Mouse (Mus musculus) CH12.LX (cell line): ENCODE measurements around the gene St14. TPM values are rescaled to one million over a fixed set of nuclear protein-coding genes. Genes with fewer than 3 reads are reported as not detected.

Experiments
- DNase-seq: peaks from one replicate; pipeline ENCODE4 v3.0.0-alpha.2; 2013; ENCODE audit errors: extremely low read depth
- H3K27ac ChIP-seq: 2 replicates; pipeline ENCODE4 v1.5.1; 2012; ENCODE audit warnings: low read depth, mild to moderate bottlenecking, control low read depth, moderate library complexity; ENCODE audit not compliant: insufficient read depth
- H3K27me3 ChIP-seq: replicated peaks from 2 replicates; pipeline ENCODE3; 2012; ENCODE audit warnings: inconsistent platforms
- H3K36me3 ChIP-seq, 2 experiments: replicated peaks in 1 of 2; 2 replicates each; pipeline versions ENCODE3 to v1.6.1; 2012; ENCODE audit warnings: inconsistent platforms in 1 of 2, low read length in 1 of 2, mild to moderate bottlenecking in 1 of 2, mixed read lengths in 1 of 2, moderate library complexity in 1 of 2; ENCODE audit not compliant: control insufficient read depth in 1 of 2, insufficient read depth in 1 of 2
- H3K4me1 ChIP-seq, 2 experiments: 2 replicates each; pipeline ENCODE4 v1.6.1; 2012; ENCODE audit warnings: inconsistent platforms in 1 of 2, moderate library complexity in 1 of 2; ENCODE audit not compliant: insufficient read depth in 2 of 2, control insufficient read depth in 1 of 2
- H3K4me2 ChIP-seq: 2 replicates; pipeline ENCODE4 v1.6.1; 2012; ENCODE audit warnings: low read depth, mild to moderate bottlenecking, control low read depth; ENCODE audit not compliant: poor library complexity, insufficient read depth, severe bottlenecking
- H3K4me3 ChIP-seq, 3 experiments: fragments of 150-350 bp in 1 of 3; sonication (generic) in 1 of 3; replicated peaks in 1 of 3; 2 replicates each; pipeline versions ENCODE3 to v1.5.1; 2011 to 2012; ENCODE audit warnings: low read depth in 2 of 3, low read length in 2 of 3, mild to moderate bottlenecking in 2 of 3, moderate library complexity in 2 of 3, control low read depth in 1 of 3, improper control_type of control experiment in 1 of 3, inconsistent platforms in 1 of 3, mixed read lengths in 1 of 3; ENCODE audit not compliant: poor library complexity in 1 of 3
- H3K79me2 ChIP-seq: replicated peaks from 2 replicates; pipeline ENCODE4 v1.6.1; 2012; ENCODE audit warnings: mild to moderate bottlenecking, moderate library complexity; ENCODE audit not compliant: control insufficient read depth, poor library complexity, insufficient read depth, severe bottlenecking; ENCODE audit errors: extremely low read depth
- H3K9ac ChIP-seq: 2 replicates; pipeline ENCODE4 v1.6.1; 2012; ENCODE audit warnings: low read depth, mild to moderate bottlenecking, control low read depth, moderate library complexity; ENCODE audit not compliant: insufficient read depth
- H3K9me3 ChIP-seq: replicated peaks from 2 replicates; pipeline ENCODE3; 2012; ENCODE audit warnings: low read length, inconsistent platforms, mixed read lengths
- BHLHE40 ChIP-seq: IDR thresholded peaks from 2 replicates; pipeline ENCODE4 v1.6.1; 2011; ENCODE audit warnings: mild to moderate bottlenecking, low read depth, low read length, improper control_type of control experiment
- CHD2 ChIP-seq: IDR thresholded peaks from 2 replicates; pipeline ENCODE4 v1.6.1; 2011; ENCODE audit warnings: low read length, improper control_type of control experiment
- CTCF ChIP-seq, 2 experiments: IDR thresholded peaks in 1 of 2; conservative IDR thresholded peaks in 1 of 2; 2 replicates each; pipeline ENCODE4 v1.5.1; 2011 to 2012; ENCODE audit warnings: low read depth in 2 of 2, low read length in 2 of 2, improper control_type of control experiment in 1 of 2, inconsistent platforms in 1 of 2, mild to moderate bottlenecking in 1 of 2, moderate library complexity in 1 of 2
- E2F4 ChIP-seq: IDR thresholded peaks from 2 replicates; pipeline ENCODE4 v1.6.1; 2011; ENCODE audit warnings: low read depth, low read length, improper control_type of control experiment; ENCODE audit not compliant: insufficient replicate concordance
- EP300 ChIP-seq: IDR thresholded peaks from 2 replicates; pipeline ENCODE4 v1.6.1; 2011; ENCODE audit warnings: low read length, improper control_type of control experiment
- GABPA ChIP-seq: IDR thresholded peaks from 2 replicates; pipeline ENCODE4 v1.6.1; 2012; ENCODE audit warnings: low read depth, low read length, improper control_type of control experiment, inconsistent platforms; ENCODE audit not compliant: insufficient replicate concordance
- HCFC1 ChIP-seq: IDR thresholded peaks from 2 replicates; pipeline ENCODE4 v1.6.1; 2012; ENCODE audit warnings: low read depth, mild to moderate bottlenecking, inconsistent platforms, low read length, improper control_type of control experiment
- IRF4 ChIP-seq: IDR thresholded peaks from 2 replicates; pipeline ENCODE4 v1.6.1; 2014; ENCODE audit warnings: low read depth, mild to moderate bottlenecking, inconsistent platforms, low read length, improper control_type of control experiment
- JUN ChIP-seq: IDR thresholded peaks from 2 replicates; pipeline ENCODE4 v1.6.1; 2011; ENCODE audit warnings: low read depth, mild to moderate bottlenecking, low read length, improper control_type of control experiment, moderate library complexity; ENCODE audit not compliant: insufficient read depth
- KAT2A ChIP-seq: IDR thresholded peaks from 2 replicates; pipeline ENCODE4 v1.6.1; 2012; ENCODE audit warnings: low read length, improper control_type of control experiment, inconsistent platforms; ENCODE audit not compliant: insufficient replicate concordance
- MAFK ChIP-seq: IDR thresholded peaks from 2 replicates; pipeline ENCODE4 v1.6.1; 2011; ENCODE audit warnings: low read length, improper control_type of control experiment; ENCODE audit not compliant: insufficient replicate concordance
- MEF2A ChIP-seq: IDR thresholded peaks from 2 replicates; pipeline ENCODE4 v1.6.1; 2014; ENCODE audit warnings: low read depth, mild to moderate bottlenecking, inconsistent platforms, low read length, improper control_type of control experiment, borderline replicate concordance
- MXI1 ChIP-seq: IDR thresholded peaks from 2 replicates; pipeline ENCODE4 v1.6.1; 2011; ENCODE audit warnings: mild to moderate bottlenecking, low read depth, low read length, improper control_type of control experiment
- MYC ChIP-seq: IDR thresholded peaks from 2 replicates; pipeline ENCODE4 v1.6.1; 2011; ENCODE audit warnings: low read depth, mild to moderate bottlenecking, improper control_type of control experiment, low read length
- NELFE ChIP-seq: IDR thresholded peaks from 2 replicates; pipeline ENCODE4 v1.6.1; 2011; ENCODE audit warnings: low read depth, low read length, improper control_type of control experiment
- NRF1 ChIP-seq: IDR thresholded peaks from 2 replicates; pipeline ENCODE4 v1.6.1; 2014; ENCODE audit warnings: low read depth, mild to moderate bottlenecking, inconsistent platforms, low read length, improper control_type of control experiment, moderate library complexity
- PAX5 ChIP-seq: IDR thresholded peaks from 2 replicates; pipeline ENCODE4 v1.6.1; 2012; ENCODE audit warnings: low read length, inconsistent platforms, mixed read lengths
- POLR2AphosphoS2 ChIP-seq: IDR thresholded peaks from 2 replicates; pipeline ENCODE4 v1.6.1; 2011; ENCODE audit warnings: low read depth, low read length, improper control_type of control experiment
- RAD21 ChIP-seq: IDR thresholded peaks from 2 replicates; pipeline ENCODE4 v1.6.1; 2011; ENCODE audit warnings: low read depth, mild to moderate bottlenecking, low read length, improper control_type of control experiment, moderate library complexity
- SIN3A ChIP-seq: IDR thresholded peaks from 2 replicates; pipeline ENCODE4 v1.6.1; 2012; ENCODE audit warnings: low read length, improper control_type of control experiment, inconsistent platforms
- TBP ChIP-seq: conservative IDR thresholded peaks from 2 replicates; pipeline ENCODE4 v1.6.1; 2011; ENCODE audit warnings: low read depth, low read length, improper control_type of control experiment
- TCF12 ChIP-seq: IDR thresholded peaks from 2 replicates; pipeline ENCODE4 v1.6.1; 2014; ENCODE audit warnings: low read depth, mild to moderate bottlenecking, inconsistent platforms, low read length, improper control_type of control experiment
- UBTF ChIP-seq: IDR thresholded peaks from 2 replicates; pipeline ENCODE4 v1.6.1; 2012; ENCODE audit warnings: low read depth, mild to moderate bottlenecking, inconsistent platforms, low read length, improper control_type of control experiment, moderate library complexity
- USF1 ChIP-seq: IDR thresholded peaks from 2 replicates; pipeline ENCODE4 v1.6.1; 2014; ENCODE audit warnings: low read depth, mild to moderate bottlenecking, inconsistent platforms, low read length, improper control_type of control experiment
- ZKSCAN1 ChIP-seq: IDR thresholded peaks from 2 replicates; pipeline ENCODE4 v1.6.1; 2012; ENCODE audit warnings: low read depth, inconsistent platforms, low read length, improper control_type of control experiment, borderline replicate concordance
- ZMIZ1 ChIP-seq: IDR thresholded peaks from 2 replicates; pipeline ENCODE4 v1.6.1; 2012; ENCODE audit warnings: low read depth, mild to moderate bottlenecking, inconsistent platforms, low read length, improper control_type of control experiment
- dilution Hi-C: fragments of 300-500 bp; cut with MboI; formaldehyde crosslinking; loops from 2 replicates; pipeline ENCODE4 v1.14.3; 2020; ENCODE audit warnings: low sequenced_read_pairs; ENCODE audit not compliant: extremely low pct_unique_long_range_greater_than_20kb, extremely low pct_ligation_motif_present
- in situ Hi-C: fragments of 300-500 bp; cut with MboI; formaldehyde crosslinking; loops from 3 replicates; pipeline ENCODE4 v1.14.3; 2019; ENCODE audit warnings: low sequenced_read_pairs, low pct_ligation_motif_present, low pct_unique_long_range_greater_than_20kb, mixed read lengths
- polyA plus RNA-seq: library from polyadenylated mRNA; unstranded; fragments of >175 nt; gene quantifications from 2 replicates; pipeline ENCODE4 v1.2.1, GENCODE M21; 2012; ENCODE audit warnings: low read depth; ENCODE audit not compliant: insufficient read length
- total RNA-seq, 2 experiments: library from RNA; depleted of rRNA; stranded (reverse); fragments of 300-350 nt in 1 of 2; fragments of >200 nt in 1 of 2; gene quantifications; 2 replicates each; pipeline ENCODE4 v1.2.3; 2012 to 2014

The St14 gene
- total and polyA plus RNA-seq, 3 experiments, result 4.3 to 10.9 (median 8.6) TPM

DNA sequence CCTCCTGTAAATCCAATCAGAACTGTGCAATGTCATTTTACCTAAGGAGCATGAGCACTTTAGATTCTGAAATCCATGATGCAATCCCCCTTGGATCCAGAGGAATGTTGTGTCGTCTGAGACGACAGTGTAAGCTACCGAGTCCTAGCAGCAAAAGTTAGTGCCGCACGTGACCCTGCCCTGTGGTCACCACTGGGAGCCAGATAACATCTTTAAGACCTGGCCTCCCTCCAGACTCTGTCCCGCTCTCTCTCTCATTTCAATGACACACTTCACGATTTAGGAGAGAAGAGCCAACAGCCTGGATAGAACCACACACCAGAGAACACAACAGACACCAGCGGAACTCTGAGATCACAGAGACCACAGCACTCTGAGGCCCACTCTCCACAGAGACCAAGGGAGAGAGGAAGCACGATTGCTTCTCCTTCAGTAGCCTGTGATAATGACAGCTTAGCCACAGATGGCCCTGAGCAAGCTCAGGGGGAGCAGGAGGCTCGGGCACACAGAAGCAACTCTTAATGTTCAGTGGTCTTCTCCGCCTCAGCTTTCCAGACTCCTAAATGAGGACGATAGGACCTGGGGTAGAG lies 3.7 kb downstream of the St14 start:
- Histone ChIP-seq H3K9ac (no peak overlapping the region), H3K4me1 (peaks cover 3 to 23% of the 10 kb centered on the region in 2 experiments), H3K36me3 (peaks cover 0 to 2% of the 10 kb centered on the region in 2 experiments), H3K4me3 (no peak overlapping the region), H3K27me3 (peaks cover 15% of the 10 kb centered on the region), H3K27ac (no peak overlapping the region), H3K79me2 (no peaks in the 10 kb centered on the region), H3K4me2 (no peak overlapping the region), H3K9me3 (no peaks in the 10 kb centered on the region)
- in situ Hi-C loops (no loop called here), dilution Hi-C loops (no loop called here)
- TF ChIP-seq ZKSCAN1, result no peak
- TF ChIP-seq NRF1, result no peak
- no peak for TF ChIP-seq CHD2
- no peak for TF ChIP-seq ZMIZ1
- TF ChIP-seq SIN3A, result no peak
- no peak for TF ChIP-seq KAT2A
- TF ChIP-seq GABPA, result no peak
- no peak for TF ChIP-seq USF1
- TF ChIP-seq MAFK, result no peak
- TF ChIP-seq JUN, result no peak
- TF ChIP-seq E2F4, result no peak
- no peak for TF ChIP-seq MYC
- no peak for TF ChIP-seq CTCF (conservative IDR thresholded peaks at IDR 0.05 in 1 of 2, IDR thresholded peaks at IDR 0.05 in 1 of 2; ENCODE audit: low read depth in 2 of 2, low read length in 2 of 2)
- DNase-seq, result no peak

DNA sequence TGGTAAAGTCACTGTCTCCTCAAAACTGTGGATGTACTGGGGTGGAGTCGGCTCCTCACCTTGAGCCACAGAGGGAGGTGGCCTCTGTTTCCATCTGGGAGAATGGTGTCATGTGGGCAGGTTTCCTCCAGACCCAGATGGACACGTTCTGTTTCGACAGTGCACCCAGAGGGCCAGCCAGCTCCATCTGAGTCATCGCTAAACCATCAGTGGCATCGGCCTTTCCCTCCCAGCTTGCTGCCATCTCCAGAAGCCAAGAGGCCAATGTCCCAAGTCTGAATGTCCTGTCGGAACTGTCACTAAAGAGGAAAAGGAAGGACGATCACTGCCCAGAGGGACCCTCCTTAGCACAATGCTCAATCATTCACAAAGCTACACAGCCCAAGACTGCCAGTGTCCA lies 5.6 kb downstream of the St14 start:
- no peak overlapping the region for H3K4me3 ChIP-seq
- H3K4me1 ChIP-seq, result peaks cover 5 to 26% of the 10 kb centered on the region in 2 experiments
- dilution Hi-C loops (no loop called here), in situ Hi-C loops (no loop called here)
- TF ChIP-seq UBTF (no peak), E2F4 (no peak), ZKSCAN1 (no peak), RAD21 (no peak), HCFC1 (no peak), POLR2AphosphoS2 (no peak), EP300 (no peak), IRF4 (no peak), MEF2A (no peak), ZMIZ1 (no peak), TCF12 (no peak), NELFE (no peak), JUN (no peak), BHLHE40 (no peak), TBP (no peak), NRF1 (no peak), KAT2A (no peak), PAX5 (no peak), MXI1 (no peak), MAFK (no peak)
- no peaks in the 10 kb centered on the region for H3K9me3 ChIP-seq
- no peak overlapping the region for H3K4me2 ChIP-seq
- no peak overlapping the region for H3K27ac ChIP-seq
- no peak overlapping the region for H3K9ac ChIP-seq
- peaks cover 0 to 2% of the 10 kb centered on the region in 2 experiments for H3K36me3 ChIP-seq
- no peaks in the 10 kb centered on the region for H3K27me3 ChIP-seq
- DNase-seq, result no peak
- H3K79me2 ChIP-seq, result no peaks in the 10 kb centered on the region
